Mouse (Mus musculus) T-cell, adult 2 months (primary cell): ENCODE results near the gene Spock3.
"Not testable (repeated sequence)": the region's sequence is repeated elsewhere in the genome, so short reads cannot be mapped to it uniquely, and the experiment has no call there.

Experiments
- DNase-seq: peaks from one replicate; pipeline ENCODE4 v3.0.0; 2022; ENCODE audit warnings: low spot score

Gene Spock3

GRCm38 (mm10) chr8:62950709-62951108 is at the start of gene Spock3:
Gene Spock3, plus strand, starts transcription at chr8:62951009.
- no peak for DNase-seq

- no peak for DNase-seq
These were observed 645 bp downstream of the Spock3 start for GRCm38 (mm10) chr8:62951173-62952134.

- no peak for DNase-seq
These were observed 1.7 kb downstream of the Spock3 start for GRCm38 (mm10) chr8:62952481-62952880.

GRCm38 (mm10) chr8:62962608-62963007 is 11.8 kb downstream of the Spock3 start:
- no peak for DNase-seq

- no peak for DNase-seq
These were observed 19.1 kb downstream of the Spock3 start for GRCm38 (mm10) chr8:62969802-62970372.

- DNase-seq, result no peak
These were observed 138.2 kb downstream of the Spock3 start for GRCm38 (mm10) chr8:63088984-63089383.

GRCm38 (mm10) chr8:63098200-63098599 is 147.4 kb downstream of the Spock3 start:
- DNase-seq, result no peak

- DNase-seq, result no peak
These were observed 159.0 kb downstream of the Spock3 start for GRCm38 (mm10) chr8:63109761-63110160.

GRCm38 (mm10) chr8:63112919-63113318 is 162.1 kb downstream of the Spock3 start:
- no peak for DNase-seq

GRCm38 (mm10) chr8:63120508-63120907 is 169.7 kb downstream of the Spock3 start:
- no peak for DNase-seq

- DNase-seq, result no peak
These were observed 184.6 kb downstream of the Spock3 start for GRCm38 (mm10) chr8:63135406-63135805.

GRCm38 (mm10) chr8:63163861-63164260 is 213.1 kb downstream of the Spock3 start:
- DNase-seq, result not testable (repeated sequence)

GRCm38 (mm10) chr8:63165326-63165725 is 214.5 kb downstream of the Spock3 start:
- no peak for DNase-seq

GRCm38 (mm10) chr8:63169956-63170355 is 219.1 kb downstream of the Spock3 start:
- no peak for DNase-seq

- no peak for DNase-seq
These were observed 230.5 kb downstream of the Spock3 start for GRCm38 (mm10) chr8:63181272-63181671.

GRCm38 (mm10) chr8:63258812-63259385 is 308.1 kb downstream of the Spock3 start:
- no peak for DNase-seq

GRCm38 (mm10) chr8:63262516-63262915 is 311.7 kb downstream of the Spock3 start:
- no peak for DNase-seq

GRCm38 (mm10) chr8:63335366-63335765 is 384.6 kb downstream of the Spock3 start:
- DNase-seq, result no peak

- no peak for DNase-seq
These were observed 417.8 kb downstream of the Spock3 start for GRCm38 (mm10) chr8:63368580-63368979.

- no peak for DNase-seq
These were observed 446.9 kb downstream of the Spock3 start for GRCm38 (mm10) chr8:63397659-63398058.
